Mouse (Mus musculus): ENCODE measurements around the gene Ccdc97. TPM values are rescaled to one million over a fixed set of nuclear protein-coding genes. Genes with fewer than 3 reads are reported as not detected.
"Not testable (repeated sequence)": the region's sequence is repeated elsewhere in the genome, so short reads cannot be mapped to it uniquely, and the experiment has no call there.

Ccdc97 gene
- total RNA-seq (2021): 10 to 100 TPM; 42.9 to 44.9 TPM

DNA sequence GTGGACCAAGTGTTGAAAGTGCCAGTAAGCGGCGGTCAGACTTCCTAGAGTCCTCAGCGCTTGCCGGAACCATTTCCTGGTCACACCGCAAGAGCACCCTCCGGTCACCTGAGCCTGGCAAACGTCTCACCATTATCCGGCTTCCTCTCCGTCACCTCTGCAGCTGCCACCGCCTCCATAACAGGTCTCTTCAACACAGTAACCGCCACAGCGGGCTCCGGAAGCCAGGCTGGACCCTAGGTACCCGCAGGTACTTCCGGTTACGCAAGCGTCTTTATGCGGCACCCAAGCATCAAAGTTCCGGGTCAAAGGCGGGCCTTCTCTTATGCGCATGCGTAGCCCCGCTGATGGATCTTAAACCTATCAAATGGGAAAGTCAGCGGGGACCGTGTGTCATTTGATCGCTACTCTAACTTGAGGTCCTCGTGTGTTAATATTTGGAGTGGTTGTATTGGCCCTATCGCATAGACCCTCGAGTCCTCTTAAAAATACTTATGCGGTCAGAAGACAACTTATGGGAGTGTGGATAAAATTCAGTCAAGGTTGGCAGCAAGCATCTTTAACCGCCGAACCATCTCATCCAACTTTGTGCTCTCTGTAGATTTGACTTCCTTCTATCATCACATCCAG lies at the start of gene Ccdc97:
TSS of gene Ccdc97 (minus strand) at position 301 of the 630 bp plus-strand sequence.
- DNase-seq: peak; percentile 93

DNA sequence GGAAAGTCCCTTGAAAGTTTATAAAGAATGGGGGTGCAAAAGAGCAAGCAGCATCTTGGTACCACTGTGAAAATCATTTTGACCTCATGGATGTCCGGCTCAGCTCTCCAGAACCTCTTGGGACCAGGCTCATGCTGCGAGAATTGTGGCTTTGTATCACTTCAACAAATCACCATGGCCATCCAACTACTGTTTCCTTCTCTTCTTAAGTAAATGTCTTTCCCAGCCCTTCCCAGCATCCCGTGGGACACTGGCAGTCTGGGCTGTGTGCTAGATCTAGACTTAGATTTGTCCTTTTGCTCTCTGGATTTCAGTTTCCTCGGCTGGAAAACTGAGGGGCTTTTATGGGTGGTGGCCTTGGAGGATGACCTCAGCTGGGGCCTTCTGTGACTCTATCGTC lies 49.3 kb upstream of the Ccdc97 start:
- no peak for DNase-seq

- no peak for DNase-seq
Observed at GRCm38 (mm10) chr7:25766108-25766507, 47.2 kb upstream of the Ccdc97 start.

DNA sequence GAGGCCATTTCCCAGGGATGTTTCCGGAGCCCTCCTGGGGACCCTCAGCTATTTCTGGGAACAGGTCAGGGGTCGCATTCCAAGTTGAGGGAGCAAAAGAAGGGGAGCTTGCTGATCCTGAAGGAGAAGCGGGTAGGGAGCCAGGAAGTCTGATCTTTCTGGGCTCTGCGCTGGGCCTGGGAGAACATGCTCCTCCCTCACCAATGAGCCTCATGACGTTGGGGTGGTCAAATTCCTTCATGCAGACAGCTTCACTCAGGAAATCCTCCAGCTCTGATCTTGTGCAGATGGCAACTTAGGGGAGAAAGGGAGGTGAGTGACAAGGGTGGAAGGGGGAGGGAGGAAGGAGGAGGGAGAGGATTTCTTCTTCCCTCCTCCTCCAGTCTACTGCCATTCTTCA lies 45.3 kb upstream of the Ccdc97 start:
- peak; percentile 32 for DNase-seq

DNA sequence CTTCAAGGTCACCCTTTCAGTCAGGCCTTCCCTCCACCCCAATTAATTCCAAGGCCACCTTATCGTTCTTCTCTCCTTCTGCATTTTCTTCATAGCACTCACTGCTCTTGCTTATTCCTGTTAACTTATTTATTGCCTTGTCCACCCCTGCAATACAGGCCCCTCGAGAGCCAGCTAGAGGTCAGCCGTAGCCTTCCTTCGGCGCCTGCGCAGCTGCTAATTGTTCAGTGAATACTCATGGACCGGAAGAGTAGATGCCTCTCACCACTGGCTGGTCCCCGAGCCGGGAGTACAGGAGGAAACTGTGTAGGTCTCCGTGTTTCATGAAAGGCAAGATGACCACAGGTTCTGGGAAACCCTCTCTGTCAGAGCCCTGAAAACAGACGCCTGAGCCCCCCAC lies 44.8 kb upstream of the Ccdc97 start:
- peak; percentile 25 for DNase-seq

DNA sequence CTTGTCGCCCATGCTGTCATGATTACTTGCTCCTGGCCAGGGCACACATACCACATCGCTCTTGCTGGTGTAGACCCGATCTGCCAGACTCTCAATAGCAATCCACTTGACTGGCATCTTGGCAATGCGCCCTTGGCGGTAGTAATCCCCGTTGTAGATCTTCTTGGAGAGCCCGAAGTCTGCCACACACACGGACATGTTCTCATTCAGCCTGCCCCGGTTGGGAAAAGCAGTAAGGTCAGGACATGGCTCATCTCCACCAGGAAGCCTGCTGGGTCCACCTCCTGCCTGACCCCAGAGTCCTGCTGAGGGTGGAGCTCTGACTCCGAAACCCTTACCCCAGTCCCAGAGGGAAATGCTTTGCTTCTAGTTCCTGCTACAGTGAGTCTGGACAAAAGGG lies 42.5 kb upstream of the Ccdc97 start:
- DNase-seq: peak; percentile 35

DNA sequence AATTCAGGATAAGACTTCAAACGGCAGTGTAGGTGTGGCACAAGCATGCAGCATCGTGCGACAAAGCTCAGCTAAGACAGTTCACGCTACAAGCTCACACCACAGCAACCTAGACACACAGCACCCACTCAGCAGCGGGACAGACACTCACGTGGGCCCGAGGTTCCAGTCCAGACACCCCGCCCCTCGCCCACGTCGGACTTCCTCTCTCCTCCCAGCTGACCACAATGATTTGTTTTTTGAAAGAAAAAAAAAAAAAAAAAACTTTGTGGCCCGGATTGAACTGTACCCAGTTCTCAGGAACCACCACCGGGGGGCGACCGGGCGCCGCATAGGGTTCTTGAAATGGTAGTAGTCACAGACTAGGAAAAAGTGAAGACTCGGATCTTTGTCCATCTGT lies 37.1 kb upstream of the Ccdc97 start:
- DNase-seq: peak; percentile 94

GRCm38 (mm10) chr7:25755468-25755833 lies 36.6 kb upstream of the Ccdc97 start:
- peak; percentile 70 for DNase-seq

DNA sequence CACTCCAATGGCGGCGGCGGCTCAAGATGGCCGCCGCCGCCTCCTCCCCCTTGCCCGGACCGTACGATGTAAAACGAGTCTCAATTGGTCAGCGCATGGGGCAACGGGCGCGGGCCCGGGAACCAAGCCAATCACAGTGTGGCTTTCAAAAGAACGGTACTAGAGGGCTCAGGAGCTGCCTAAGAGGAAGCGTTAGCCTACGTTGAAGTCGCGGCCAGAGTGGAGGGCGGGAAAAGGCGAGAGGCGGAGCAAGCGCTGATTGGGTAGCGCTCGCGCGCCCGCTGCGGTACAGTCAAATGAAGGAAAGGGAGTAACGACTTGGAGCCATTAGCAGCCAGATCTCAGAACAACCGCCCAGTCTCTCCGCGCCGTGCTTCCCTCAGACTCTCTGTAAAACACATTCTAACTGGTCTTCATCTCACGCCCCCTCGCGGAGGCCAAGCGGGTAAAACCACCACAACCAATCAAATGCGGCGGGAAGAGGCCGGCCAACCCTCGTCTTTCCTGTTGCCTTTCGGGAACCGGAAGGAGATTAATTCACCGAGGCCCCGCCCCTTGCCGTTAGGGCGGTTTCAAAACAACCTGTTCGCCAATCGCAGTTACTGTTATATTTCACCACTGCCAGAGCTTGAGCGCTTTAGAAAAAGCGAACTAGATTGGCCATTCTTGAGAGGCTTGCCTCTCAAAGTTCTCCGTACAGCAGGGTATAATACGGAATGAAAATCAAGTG lies 36.0 kb upstream of the Ccdc97 start, which contains the start of gene Hnrnpul1:
TSS of gene Hnrnpul1 (minus strand) at position 20 of the 730 bp plus-strand sequence.
- DNase-seq: peak; percentile 99

DNA sequence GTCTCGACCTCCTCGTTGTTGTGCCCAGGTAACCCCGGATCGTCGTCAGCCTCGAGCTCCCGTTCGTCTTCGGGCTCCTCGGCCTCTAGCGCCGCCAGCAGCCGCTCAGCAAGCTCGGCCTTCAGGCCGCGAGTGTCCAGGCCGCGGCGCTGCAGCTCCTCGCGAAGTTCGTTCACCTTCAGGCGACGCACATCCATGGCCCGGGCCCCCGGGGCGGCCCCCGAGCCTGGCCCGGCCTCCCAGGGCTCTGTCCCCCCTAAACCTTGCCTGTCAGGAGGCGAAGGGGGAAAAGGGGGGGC lies 35.5 kb upstream of the Ccdc97 start:
- no peak for DNase-seq

GRCm38 (mm10) chr7:25753643-25754438 lies 35.0 kb upstream of the Ccdc97 start:
- peak; percentile 68 for DNase-seq

DNA sequence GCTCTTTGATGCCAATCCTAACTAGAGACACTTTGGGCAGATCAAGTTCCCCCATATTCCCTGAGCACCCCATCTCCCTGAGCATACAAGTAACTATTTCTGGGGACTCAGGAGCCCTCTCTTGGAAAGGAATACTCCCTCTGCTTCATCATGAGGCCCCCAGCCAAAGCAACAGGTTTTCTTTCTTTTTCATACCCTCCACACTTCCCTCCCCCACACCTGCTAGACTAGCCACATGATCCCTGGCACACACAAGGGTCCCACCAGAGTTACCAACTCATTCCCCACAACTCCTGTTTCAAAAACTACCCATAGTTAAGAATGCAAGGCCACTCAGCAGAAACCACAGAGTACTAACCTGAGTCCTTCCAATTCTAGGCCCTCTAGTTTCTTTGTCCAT lies 34.2 kb upstream of the Ccdc97 start:
- no peak for DNase-seq

DNA sequence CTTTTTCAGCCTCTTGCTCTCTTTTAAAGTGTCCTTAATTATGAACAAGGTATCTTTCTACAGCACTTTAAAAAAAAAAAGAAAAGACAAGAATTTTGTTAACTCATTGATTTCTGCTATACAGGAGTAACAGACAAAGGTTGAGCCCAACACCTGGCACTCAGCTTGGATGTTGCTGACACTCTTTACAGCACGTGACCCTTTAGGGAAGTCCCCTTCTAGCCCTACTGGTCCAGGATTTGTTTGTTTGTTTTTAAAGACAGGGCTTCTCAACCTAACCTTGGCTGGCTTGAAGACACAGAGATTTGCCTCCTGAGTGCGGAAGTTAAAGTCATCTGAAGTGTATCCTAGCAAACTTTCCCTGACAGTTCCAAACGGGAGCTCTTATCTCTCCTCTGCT lies 28.0 kb upstream of the Ccdc97 start:
- no peak for DNase-seq

DNA sequence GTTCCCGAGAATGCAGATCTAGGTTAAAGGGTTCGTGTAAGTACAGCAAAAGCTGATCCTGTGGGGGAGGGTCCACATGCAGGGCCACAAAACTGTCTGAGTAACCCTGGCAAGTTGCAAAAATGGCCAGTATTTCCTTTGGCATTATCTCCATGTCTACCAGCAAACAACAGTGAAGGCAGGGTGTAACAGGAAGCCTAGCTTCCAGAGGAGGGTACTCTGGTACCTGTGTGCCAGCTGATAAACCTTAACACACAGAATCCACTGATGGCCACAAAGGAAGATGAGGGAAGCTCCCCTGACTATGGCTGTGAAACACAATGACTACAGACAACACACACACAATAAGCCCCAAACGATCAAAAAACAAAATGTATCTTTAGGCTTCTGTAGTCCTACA lies 19.4 kb upstream of the Ccdc97 start:
- DNase-seq: no peak

DNA sequence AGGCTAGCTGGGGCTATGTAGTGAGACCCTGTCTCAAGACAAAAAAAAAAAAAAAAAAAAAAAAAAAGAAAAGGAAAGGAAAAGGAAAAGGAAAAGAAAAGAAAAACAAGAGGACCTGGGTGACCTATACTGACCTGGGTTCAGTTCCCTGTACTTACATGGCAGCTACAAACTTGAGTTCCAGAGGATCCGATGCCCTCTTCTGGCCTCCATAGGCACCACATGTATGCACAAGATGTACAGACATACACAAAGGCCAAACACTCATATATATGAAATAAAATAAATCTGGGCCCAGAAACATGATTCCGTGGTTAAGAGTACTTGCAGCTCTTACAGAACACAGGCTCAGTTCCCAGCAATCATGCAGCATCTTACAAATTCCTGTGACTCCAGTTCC lies 18.0 kb upstream of the Ccdc97 start:
- DNase-seq: no peak

- DNase-seq: no peak
Observed at GRCm38 (mm10) chr7:25734991-25735390, 16.1 kb upstream of the Ccdc97 start.

- no peak for DNase-seq
Observed at GRCm38 (mm10) chr7:25731294-25732055, 12.6 kb upstream of the Ccdc97 start.

DNA sequence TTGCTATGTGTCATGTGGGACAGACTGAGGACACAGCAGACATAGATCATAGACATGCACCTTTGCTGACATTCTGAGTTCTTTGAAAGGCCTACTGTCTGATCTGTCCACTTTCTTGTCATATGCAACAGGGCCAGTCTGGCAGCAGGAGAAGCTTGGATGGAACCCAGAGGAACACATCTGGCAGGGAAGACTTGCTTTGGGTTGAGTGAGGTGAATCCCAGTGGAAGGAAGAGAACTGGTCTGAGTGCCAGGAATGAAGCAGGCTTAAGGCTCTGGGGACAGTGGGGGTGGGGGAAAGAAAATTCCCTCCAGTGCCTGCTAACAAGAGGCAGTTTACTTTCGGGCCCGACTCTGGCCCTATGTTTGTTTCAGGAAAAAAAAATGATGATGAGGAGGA lies 11.0 kb upstream of the Ccdc97 start:
- DNase-seq: peak; percentile 62

GRCm38 (mm10) chr7:25729396-25729795 lies 10.5 kb upstream of the Ccdc97 start:
- DNase-seq: no peak

DNA sequence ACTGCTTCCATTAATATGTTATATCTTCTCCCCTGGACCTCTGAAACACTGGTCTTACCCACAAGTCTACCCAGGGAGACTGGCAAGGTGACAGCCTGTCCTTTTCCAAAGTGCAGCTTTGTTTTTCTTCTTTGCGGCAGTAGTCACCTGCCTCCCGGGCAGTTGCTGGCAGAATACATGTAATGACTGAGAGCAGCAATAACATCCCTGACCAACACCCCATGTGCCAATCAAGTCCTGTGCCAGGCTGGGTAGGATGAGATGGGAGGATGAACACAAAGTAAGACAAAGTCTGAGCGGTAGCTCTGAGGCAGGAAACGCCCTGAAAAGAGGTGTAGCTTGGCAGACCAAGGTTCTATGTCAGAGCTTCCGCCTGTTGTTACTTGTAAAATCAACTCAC lies 8.9 kb upstream of the Ccdc97 start:
- DNase-seq: no peak

DNA sequence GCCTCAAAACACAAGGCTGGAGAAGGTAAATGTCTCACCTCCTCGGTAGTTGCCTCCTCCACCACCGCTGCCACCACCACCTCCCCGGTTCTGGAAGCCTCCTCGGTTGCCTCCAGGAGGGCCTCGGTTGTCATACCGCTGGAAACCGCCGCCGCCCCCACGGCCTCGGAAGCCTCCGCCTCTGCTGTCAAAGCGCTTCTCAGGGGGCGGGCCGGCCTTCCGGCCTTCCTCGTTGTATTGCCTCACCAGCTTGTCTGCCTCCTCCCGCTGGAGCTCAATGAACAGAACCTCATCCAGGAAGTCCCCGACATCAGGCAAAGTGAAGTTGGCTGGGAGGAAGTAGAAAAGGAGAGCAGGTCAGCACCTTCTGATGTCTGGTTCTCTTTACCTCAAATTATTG lies 7.0 kb upstream of the Ccdc97 start:
- no peak for DNase-seq

DNA sequence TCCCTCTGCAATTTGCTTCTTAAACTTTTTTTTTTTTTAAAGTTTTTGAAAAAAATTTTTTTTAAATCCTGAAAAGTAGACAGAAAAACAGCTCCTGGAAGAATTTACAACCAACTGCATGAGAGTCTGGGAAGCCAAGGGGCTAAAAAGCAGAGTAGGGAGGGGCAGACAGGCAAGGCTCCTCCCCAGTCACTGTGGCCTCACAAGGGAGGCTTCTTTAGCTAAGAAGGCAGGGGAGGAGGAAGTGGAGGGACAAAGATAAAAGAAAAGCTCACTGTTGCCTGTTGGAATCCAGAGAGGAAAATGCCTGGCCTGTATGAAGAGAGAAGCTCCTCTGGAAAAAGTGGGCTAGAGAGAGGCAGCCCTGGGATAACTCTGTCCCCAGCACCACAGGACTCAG lies 2.9 kb upstream of the Ccdc97 start:
- not testable (repeated sequence) for DNase-seq

GRCm38 (mm10) chr7:25720760-25721159 lies 1.9 kb upstream of the Ccdc97 start:
- DNase-seq: no peak
